Mouse (Mus musculus): ENCODE data around the gene Mup19.
A peak's percentile ranks its signal among the peaks of the same experiment; 100 is the strongest.
"Not testable (repeated sequence)": the region's sequence is repeated elsewhere in the genome, so short reads cannot be mapped to it uniquely, and the experiment has no call there.

The Mup19 gene

GRCm38 (mm10) chr4:61782169-61782568 is at the start of gene Mup19:
TSS of gene Mup19 (minus strand) at chr4:61782269.
- DNase-seq (ENCODE audit: low read depth, low spot score) = not testable (repeated sequence)

DNA sequence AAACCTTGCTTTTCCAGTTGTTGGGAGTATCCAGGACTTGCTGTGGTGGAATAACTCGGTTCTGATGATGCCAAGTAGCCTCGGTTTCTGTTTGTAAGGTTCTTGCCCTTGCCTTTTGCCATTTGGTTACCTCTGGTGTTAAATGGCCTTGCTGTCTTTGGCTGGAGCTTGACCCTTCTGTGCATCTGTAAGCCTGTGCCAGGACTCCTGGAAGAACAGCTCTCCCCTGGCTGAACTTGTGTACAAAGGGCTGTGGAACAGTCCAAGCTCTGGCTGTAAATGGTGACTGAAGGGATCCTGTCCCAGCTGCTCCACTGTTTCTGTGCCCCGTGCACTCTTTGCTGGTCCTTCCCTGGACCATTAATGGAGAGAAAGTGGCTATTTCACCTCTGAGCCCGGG is 47.1 kb upstream of the Mup19 start:
- DNase-seq (ENCODE audit: low read depth, low spot score) = no peak

DNA sequence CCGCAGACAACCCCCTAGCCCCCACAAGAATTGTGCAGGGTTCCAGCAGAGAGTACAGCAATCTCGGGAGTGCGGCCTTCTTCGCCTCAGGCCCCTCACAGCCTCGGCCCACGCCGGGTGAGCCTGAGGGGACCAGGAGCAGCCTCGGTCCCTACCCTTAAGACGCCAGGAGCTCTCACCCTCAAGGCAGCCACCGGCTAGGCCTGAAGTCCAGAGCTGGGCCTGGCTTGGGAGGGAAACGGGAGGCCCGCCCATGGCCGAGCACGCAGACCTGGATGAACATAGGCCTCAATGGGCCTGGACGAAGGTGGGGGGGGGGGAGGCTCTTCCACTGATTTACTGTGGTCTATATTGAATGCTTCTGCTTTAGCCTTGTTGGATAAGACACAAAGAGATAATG is 41.1 kb upstream of the Mup19 start:
- no peak for DNase-seq (ENCODE audit: low read depth, low spot score)

DNA sequence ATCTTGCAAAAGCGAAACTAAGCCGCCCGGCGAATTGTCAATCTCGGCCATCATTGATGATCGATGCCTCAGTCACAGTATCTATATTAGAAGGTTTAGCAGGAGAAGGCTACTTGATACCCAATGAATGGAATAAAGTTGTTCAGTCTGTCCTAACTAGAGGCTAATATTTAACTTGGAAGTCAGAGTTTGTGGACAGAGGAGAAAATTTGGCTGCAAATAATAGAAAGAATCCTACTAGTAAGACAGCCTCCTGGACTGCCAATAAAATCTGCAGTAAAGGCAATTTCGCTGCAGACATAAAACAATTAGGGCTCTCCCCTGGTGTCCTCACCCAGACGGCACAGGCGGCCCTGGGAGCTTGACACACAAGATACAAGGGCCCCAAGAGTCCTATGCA is 40.5 kb upstream of the Mup19 start:
- DNase-seq (ENCODE audit: low read depth, low spot score) = not testable (repeated sequence)

DNA sequence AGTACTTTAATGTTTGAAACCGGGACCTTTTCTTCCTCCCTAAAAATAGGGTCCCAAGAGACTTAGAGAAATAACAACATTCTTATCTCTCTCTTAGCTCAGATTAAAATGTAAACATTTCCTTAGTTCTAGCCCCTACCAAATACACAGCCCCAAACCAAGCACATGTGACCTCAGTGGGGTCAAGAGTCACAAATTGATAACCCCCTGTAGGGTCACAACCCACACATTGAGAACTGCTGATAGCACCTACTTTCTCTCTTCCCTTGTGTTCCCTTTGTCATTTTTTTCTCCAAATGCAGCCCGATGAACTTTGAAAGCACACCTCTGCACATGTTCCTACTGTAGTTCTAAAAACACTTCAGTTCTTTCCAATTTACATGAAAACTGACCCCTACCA is 33.5 kb upstream of the Mup19 start:
- no peak for DNase-seq (ENCODE audit: low read depth, low spot score)

DNA sequence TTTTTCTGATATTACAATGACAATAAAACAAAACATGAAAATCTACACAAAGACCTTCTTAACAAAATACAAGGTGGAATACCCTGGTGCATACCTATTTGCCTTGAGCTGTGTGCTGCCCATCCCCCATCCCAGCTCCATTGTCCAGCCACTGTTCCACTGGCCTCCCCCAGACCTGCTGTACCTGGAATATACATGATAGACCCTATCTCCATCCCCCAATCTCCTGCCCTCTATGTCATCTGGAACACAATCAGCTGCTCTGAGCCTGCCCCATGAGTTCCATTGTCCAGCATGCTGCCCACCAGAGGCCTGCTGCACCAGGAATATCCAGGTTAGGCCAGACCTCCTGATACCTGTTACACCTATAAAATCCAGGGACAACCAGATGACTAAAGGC is 31.4 kb upstream of the Mup19 start:
- DNase-seq (ENCODE audit: low read depth, low spot score) = no peak

DNA sequence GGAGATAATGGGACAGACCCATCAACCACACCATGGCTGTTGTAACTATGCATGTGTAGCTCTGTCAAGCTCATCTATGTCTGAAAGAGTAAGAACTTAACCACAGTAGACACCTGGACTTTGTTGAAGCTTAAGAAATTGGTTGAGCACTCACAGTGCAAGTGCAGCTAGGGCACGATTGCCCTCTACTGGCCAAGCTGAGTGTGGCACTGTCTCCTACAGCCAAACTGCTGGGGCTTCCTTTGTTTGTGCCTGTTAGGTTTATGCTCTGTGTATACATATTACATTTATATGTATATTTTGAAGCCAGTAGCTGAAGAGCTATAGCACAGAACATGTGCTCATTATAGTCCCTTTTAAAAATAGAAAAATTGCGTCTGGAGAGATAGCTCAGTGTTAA is 29.1 kb upstream of the Mup19 start:
- DNase-seq (ENCODE audit: low read depth, low spot score) = peak; percentile 47

GRCm38 (mm10) chr4:61808926-61809325 is 26.9 kb upstream of the Mup19 start:
- not testable (repeated sequence) for DNase-seq (ENCODE audit: low read depth, low spot score)

DNA sequence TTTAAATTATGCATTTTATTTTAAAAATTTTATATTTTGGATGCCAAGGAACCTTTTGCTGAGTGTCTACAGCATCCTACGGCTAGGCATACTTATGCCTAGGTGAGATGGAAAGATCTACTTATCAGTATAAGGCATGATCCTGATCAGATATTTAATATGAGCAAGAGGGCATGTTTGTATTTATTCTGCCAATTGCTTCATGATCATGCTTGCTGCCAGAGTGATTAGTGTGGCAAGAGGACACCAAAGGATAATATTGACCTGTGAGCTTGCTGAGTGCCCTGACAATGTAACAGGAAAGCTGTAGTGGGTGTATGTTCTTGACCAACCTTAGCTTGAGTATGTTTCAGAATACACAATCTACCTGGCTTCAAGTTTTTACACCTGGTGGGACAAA is 7.6 kb upstream of the Mup19 start:
- not testable (repeated sequence) for DNase-seq (ENCODE audit: low read depth, low spot score)

GRCm38 (mm10) chr4:61784231-61784630 is 2.2 kb upstream of the Mup19 start:
- not testable (repeated sequence) for DNase-seq (ENCODE audit: low read depth, low spot score)

All from ES-CJ7 (cell line).